Mouse (Mus musculus): ENCODE data around the gene Cacna1b.

The Cacna1b gene

GRCm38 (mm10) chr2:24556347-24556746, 206.6 kb downstream of the Cacna1b start:
- DNase-seq (ENCODE audit: low read depth in 2 of 2, low spot score in 2 of 2): no peak

GRCm38 (mm10) chr2:24553962-24554361, 209.0 kb downstream of the Cacna1b start:
- no peak for DNase-seq (ENCODE audit: low read depth in 2 of 2, low spot score in 2 of 2)

Measured in CD8-positive naive resting alpha-beta T cell, adult 2 months (primary cell).